Mouse (Mus musculus) lung, adult 2 months (tissue): ENCODE data around the gene Ube2c. TPM values are rescaled to one million over a fixed set of nuclear protein-coding genes. Genes with fewer than 3 reads are reported as not detected.

ENCODE experiments used
- DNase-seq: peaks from one replicate; pipeline ENCODE4 v3.0.0; 2022
- H3K4me1 ChIP-seq: fragments of 200-500 bp; 2 replicates; pipeline ENCODE4 v1.6.1; 2011; ENCODE audit warnings: low read length; ENCODE audit not compliant: control insufficient read depth, insufficient read depth
- H3K4me3 ChIP-seq: fragments of 200-500 bp; replicated peaks from 2 replicates; pipeline ENCODE3; 2011; ENCODE audit warnings: low read depth, mild to moderate bottlenecking, control low read depth, low read length; ENCODE audit errors: extremely low read depth
- CTCF ChIP-seq: fragments of 200-500 bp; IDR thresholded peaks from 2 replicates; pipeline ENCODE4 v1.5.1; 2011; ENCODE audit warnings: mild to moderate bottlenecking, low read length, control low read depth; ENCODE audit not compliant: insufficient read depth
- POLR2A ChIP-seq: fragments of 200-500 bp; IDR thresholded peaks from 2 replicates; pipeline ENCODE4 v1.6.1; 2011; ENCODE audit warnings: low read depth, mild to moderate bottlenecking, control low read depth, low read length, borderline replicate concordance; ENCODE audit errors: extremely low read depth
- WGBS: fragments of 180-500 bp; shearing (Covaris S2); methylation state at CpG from one replicate; pipeline ENCODE4 v1.1.7; 2018; 5-methylcytosine and 5-hydroxymethylcytosine counted together
- polyA plus RNA-seq: library from polyadenylated mRNA; depleted of rRNA; stranded (reverse); fragments of >200 nt; gene quantifications from 2 replicates; pipeline ENCODE4 v1.2.3, GENCODE M21; 2012

Gene Ube2c
- polyA plus RNA-seq, 1 experiment = 9.7 TPM

- DNase-seq = no peak
- Histone ChIP-seq H3K4me3 (peak overlapping the region; percentile 91), H3K4me1 (peaks cover 3% of the 10 kb centered on the region; the same call in 1 of the 2 replicates)
- under 1% methylated on average over 21 of the region's 21 CpGs for WGBS
- TF ChIP-seq CTCF (no peak), POLR2A (no peak)
These were observed 35.6 kb downstream of the Ube2c start for GRCm38 (mm10) chr2:164805332-164805718.

DNA sequence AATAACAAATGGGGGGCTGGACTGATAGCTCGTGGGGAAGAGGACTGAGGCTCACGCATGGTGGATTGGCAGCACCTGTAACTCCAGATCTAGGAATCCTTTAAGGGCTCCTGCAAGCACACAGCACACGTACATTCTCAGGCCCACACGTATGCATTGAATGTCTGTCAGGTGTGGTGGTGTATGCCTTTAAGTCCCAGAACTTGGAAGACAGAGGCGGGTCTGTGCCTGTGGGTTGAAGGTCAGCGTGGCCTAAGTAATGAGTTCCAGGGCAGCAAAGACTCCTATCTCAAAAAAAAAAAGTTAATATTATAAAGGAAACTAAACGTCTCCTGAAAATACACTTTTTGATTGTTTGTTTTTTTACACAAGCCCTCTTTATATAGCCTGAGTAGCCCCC is 36.9 kb downstream of the Ube2c start:
- 76% methylated on average over 7 of the region's 7 CpGs for WGBS
- no peak for TF ChIP-seq CTCF
- no peak for TF ChIP-seq POLR2A
- no peak overlapping the region for H3K4me3 ChIP-seq
- no peak for DNase-seq
- peaks cover 3% of the 10 kb centered on the region; the same call in 1 of the 2 replicates for H3K4me1 ChIP-seq

- 57% methylated on average over 2 of the region's 2 CpGs for WGBS
- Histone ChIP-seq H3K4me1 (no peaks in the 10 kb centered on the region; the same call in 1 of the 2 replicates), H3K4me3 (no peak overlapping the region)
- DNase-seq = no peak
- TF ChIP-seq POLR2A (no peak), CTCF (no peak)
These were observed 43.9 kb downstream of the Ube2c start for GRCm38 (mm10) chr2:164813557-164813956.

DNA sequence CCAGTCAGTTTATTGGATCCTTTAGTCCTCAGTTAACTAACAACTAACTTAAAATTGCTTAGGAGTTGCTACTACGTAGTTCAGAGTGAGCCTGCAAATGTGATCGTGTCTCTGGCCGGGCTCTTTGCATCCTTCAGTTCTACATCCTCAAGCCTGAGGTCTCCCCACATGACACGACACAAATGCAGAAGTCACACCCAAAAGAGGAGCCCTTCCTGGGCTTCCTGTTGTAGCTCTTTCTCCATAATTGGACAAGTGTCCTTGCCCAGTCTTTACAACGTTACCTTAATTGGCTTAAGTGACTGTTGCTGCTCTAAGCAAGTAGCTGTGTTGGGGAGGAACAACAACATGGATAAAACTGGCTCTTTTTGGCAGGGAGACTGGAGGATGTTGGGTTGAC is 45.6 kb downstream of the Ube2c start:
- H3K4me1 ChIP-seq = no peaks in the 10 kb centered on the region; the same call in 1 of the 2 replicates
- H3K4me3 ChIP-seq = no peak overlapping the region
- WGBS = 78% methylated on average over 5 of the region's 5 CpGs
- TF ChIP-seq POLR2A = no peak
- no peak for TF ChIP-seq CTCF
- no peak for DNase-seq

- H3K4me1 ChIP-seq = no peaks in the 10 kb centered on the region; the same call in 1 of the 2 replicates
- H3K4me3 ChIP-seq = no peak overlapping the region
- TF ChIP-seq CTCF (no peak), POLR2A (no peak)
- WGBS = 87% methylated on average over 8 of the region's 8 CpGs
- DNase-seq = no peak
These were observed 46.1 kb downstream of the Ube2c start for GRCm38 (mm10) chr2:164815821-164816220.

DNA sequence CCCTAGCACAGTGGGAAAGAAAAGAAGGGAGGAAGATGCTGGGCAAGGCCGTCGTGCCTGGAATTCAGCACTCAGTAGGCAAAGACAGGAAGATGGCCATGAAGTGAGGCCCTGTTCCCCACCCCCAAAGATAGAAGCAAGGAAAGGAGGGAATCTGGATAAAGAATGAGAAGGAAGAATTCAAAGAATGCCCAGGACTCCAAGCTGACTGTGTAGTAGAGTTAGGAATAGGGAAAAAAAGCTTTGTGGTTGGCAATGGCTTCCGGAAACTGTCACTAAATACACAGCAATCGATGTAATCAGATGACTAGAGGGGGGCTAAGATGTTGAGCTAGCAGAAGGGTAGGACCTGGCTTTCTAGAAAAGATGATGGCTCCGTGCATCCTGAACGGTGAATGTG is 47.5 kb downstream of the Ube2c start:
- H3K4me3 ChIP-seq = no peak overlapping the region
- DNase-seq = no peak
- 68% methylated on average over 6 of the region's 6 CpGs for WGBS
- no peaks in the 10 kb centered on the region; the same call in none of the 2 replicates for H3K4me1 ChIP-seq
- TF ChIP-seq CTCF = no peak
- TF ChIP-seq POLR2A = no peak

DNA sequence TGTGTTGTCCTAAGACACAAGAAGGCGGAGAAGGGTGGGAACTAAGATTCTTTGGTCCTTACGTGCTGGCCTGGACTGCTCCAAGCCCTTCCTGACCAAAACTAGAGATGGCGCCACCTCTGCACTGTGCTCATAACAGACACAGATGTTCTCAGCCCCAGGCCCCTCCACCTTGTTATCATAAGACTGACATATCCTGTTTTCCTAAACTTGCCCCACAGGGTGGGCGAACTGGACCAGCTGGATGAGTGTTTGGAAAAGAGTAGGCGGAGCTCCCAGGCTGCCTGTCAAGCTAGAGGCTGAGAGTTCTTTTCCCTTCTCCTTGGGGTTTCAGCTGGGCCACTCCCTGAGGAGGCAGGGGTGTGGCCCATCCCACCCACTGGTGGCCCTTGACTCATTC is 48.0 kb downstream of the Ube2c start:
- WGBS = 56% methylated on average over 5 of the region's 5 CpGs
- TF ChIP-seq POLR2A (no peak), CTCF (no peak)
- DNase-seq = no peak
- H3K4me3 ChIP-seq = no peak overlapping the region
- H3K4me1 ChIP-seq = no peaks in the 10 kb centered on the region; the same call in none of the 2 replicates

DNA sequence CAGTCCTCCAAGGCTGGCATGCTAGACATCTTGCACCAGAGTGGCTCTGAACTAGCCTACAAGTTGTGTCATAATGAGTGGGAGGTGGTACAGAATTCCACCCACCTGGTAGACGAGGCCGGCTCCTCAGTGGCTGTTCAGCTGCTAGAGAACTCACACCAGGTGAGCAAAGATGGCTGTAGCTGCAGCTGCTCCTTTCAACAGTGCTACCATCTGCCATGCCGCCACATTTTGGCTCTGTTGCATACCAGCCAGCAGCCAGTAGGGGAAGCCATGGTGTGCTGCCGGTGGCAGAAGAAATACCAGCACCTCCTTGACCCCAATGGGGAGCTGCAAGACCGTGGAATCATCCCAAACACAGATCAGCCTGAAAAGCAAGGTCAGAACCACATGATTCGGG is 51.4 kb downstream of the Ube2c start:
- TF ChIP-seq CTCF (no peak), POLR2A (no peak)
- no peak for DNase-seq
- Histone ChIP-seq H3K4me3 (no peak overlapping the region), H3K4me1 (no peaks in the 10 kb centered on the region; the same call in none of the 2 replicates)
- WGBS = 86% methylated on average over 6 of the region's 6 CpGs

GRCm38 (mm10) chr2:164822636-164823165 is 53.0 kb downstream of the Ube2c start, which contains the start of gene Zswim1:
Zswim1 (plus strand) TSS chr2:164822686.
- TF ChIP-seq CTCF (no peak), POLR2A (peak; percentile 83; the same call in 1 of the 2 replicates)
- WGBS = 1% methylated on average over 32 of the region's 32 CpGs
- DNase-seq = peak; percentile 100
- Histone ChIP-seq H3K4me1 (no peaks in the 10 kb centered on the region; the same call in none of the 2 replicates), H3K4me3 (peak within 1 kb of the TSS; percentile 93)

DNA sequence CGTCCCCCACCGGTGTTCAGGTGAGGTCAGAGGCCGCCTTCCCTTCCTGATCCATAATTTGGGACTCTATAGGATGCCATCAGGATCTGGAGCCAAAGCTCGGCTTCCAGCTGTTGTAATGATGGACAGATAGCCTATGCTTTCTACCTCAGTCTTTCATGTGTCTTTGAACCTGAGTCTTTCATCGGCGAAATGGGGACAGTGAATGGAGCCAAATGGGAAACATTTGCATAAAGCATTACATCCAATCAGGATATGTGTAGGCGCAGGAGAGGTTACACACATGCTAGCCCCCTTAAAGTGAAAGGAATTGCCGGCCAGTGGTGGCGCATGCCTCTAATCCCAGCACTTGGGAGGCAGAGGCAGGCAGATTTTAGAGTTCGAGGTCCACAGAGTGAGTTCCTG is 53.5 kb downstream of the Ube2c start:
- Histone ChIP-seq H3K4me1 (no peaks in the 10 kb centered on the region; the same call in 1 of the 2 replicates), H3K4me3 (peak overlapping the region; percentile 93)
- WGBS = under 1% methylated on average over 10 of the region's 10 CpGs
- no peak for DNase-seq
- TF ChIP-seq POLR2A (no peak), CTCF (no peak)

DNA sequence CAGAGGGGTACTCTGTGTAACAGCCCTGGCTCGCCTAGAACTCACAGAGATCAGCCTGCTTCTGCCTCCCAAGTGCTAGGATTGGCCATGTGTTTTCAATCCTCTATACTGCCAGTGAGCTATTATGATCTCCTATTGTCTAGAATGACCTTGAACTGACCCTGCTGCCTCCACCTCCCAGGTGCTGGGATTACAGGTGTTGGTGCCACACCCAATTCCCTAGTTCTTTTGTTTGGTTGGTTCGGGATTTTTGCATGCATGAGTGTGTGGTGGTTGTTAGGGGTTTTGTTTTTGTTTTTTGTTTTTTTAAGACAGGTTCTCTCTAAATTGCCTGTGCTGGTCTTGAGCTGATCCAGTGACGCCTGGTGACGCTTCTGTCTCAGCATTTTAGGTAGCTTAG is 54.3 kb downstream of the Ube2c start:
- no peak for DNase-seq
- Histone ChIP-seq H3K4me1 (no peaks in the 10 kb centered on the region; the same call in 1 of the 2 replicates), H3K4me3 (no peak overlapping the region)
- TF ChIP-seq CTCF = no peak
- no peak for TF ChIP-seq POLR2A
- WGBS = 87% methylated on average over 4 of the region's 4 CpGs
